Mouse (Mus musculus): ENCODE results near the gene Prkaa2.

- no peak for TF ChIP-seq CTCF (IDR thresholded peaks at IDR 0.05; ENCODE audit: low read depth)
- no peak for TF ChIP-seq EP300 (IDR thresholded peaks at IDR 0.05; ENCODE audit: low read depth)
Measured at GRCm38 (mm10) chr4:105031104-105031503, 78.6 kb downstream of the Prkaa2 start.
